Mouse (Mus musculus) spleen, adult 2 months (tissue): Measurements from ENCODE around the gene Rspry1.

Source experiments
- CTCF ChIP-seq: fragments of 200-500 bp; IDR thresholded peaks from 2 replicates; pipeline ENCODE4 v1.5.1; 2011; ENCODE audit warnings: mild to moderate bottlenecking, inconsistent platforms; ENCODE audit not compliant: insufficient read depth, insufficient read length, insufficient replicate concordance; ENCODE audit errors: extremely low read depth
- POLR2A ChIP-seq: fragments of 200-500 bp; IDR thresholded peaks from 2 replicates; pipeline ENCODE4 v1.6.1; 2011; ENCODE audit warnings: low read depth, low read length, inconsistent platforms

GRCm38 (mm10) chr8:94602471-94603131 is 864 bp downstream of the Rspry1 start:
- no peak for TF ChIP-seq CTCF
- TF ChIP-seq POLR2A: no peak
